Mouse (Mus musculus) mesoderm, embryonic 11.5 days (tissue): Measurements from ENCODE around the gene Cdh1.

ENCODE experiments used
- DNase-seq: peaks from one replicate; pipeline ENCODE4 v3.0.0-alpha.2; 2012; ENCODE audit warnings: low read depth, low spot score

The Cdh1 gene

GRCm38 (mm10) chr8:106651994-106652393 lies 48.8 kb downstream of the Cdh1 start:
- DNase-seq = no peak

DNA sequence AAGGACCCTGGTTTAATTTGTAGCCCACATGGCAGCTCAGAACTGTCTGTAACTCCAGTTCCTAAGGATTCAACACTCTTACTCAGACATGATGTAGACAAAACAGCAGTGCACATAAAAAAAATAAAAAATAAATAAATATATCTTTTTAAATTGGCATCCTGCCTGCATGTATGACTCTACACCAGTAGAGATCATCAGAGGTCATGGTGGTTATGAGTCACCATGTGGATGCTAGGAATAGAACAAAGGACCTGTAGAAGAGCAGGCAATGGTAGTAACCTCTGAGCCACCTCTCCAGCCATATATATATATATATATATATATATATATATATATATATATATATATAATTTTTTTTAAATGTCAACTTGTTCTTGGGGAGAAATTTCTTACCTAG lies 52.9 kb downstream of the Cdh1 start:
- DNase-seq = no peak

- peak; percentile 48 for DNase-seq
These were observed 69.6 kb downstream of the Cdh1 start for GRCm38 (mm10) chr8:106672786-106673185.

GRCm38 (mm10) chr8:106674318-106674717 lies 71.2 kb downstream of the Cdh1 start:
- no peak for DNase-seq

GRCm38 (mm10) chr8:106674894-106675293 lies 71.7 kb downstream of the Cdh1 start:
- peak; percentile 13 for DNase-seq

GRCm38 (mm10) chr8:106682971-106683668 lies 80.0 kb downstream of the Cdh1 start, which contains the start of gene Tango6:
Gene Tango6, plus strand, starts transcription at chr8:106683068.
- DNase-seq = peak; percentile 91

DNA sequence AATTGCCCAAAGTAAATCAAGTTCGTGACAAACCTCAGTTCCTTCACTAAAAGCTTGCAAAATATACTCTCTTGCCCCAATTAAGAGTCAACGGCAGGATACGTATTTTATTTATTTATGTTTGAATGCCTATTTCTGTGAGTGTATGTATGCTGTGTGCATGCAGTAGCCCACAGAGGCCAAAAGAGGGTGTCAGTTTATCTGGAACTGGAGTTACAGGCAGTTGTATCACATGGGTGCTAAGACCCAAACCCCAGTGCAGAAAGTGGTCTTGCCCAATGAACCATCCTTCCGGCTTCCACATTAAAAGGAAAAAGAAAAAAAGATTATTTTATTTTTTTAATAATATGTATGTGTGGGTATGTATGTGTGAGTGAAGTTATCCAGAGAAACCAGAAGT lies 81.2 kb downstream of the Cdh1 start:
- no peak for DNase-seq

DNA sequence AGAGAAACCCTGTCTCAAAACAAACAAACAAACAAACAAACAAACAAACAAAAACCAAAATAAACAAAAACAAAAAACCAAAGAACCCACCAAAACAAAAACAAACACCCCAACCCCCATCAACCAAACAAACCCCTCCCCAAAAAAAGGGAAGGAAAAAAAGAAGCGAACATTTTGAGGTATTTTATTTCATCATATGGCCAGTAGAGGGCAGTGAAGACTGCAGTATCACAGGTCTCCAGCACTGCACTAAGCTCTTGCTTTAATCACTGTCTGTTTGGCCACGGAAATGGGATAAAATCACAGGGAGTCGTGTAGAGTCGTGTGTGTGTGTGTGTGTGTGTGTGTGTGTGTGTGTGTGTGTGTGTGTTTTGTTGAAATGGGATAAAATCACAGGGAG lies 84.3 kb downstream of the Cdh1 start:
- DNase-seq = peak; percentile 61

DNA sequence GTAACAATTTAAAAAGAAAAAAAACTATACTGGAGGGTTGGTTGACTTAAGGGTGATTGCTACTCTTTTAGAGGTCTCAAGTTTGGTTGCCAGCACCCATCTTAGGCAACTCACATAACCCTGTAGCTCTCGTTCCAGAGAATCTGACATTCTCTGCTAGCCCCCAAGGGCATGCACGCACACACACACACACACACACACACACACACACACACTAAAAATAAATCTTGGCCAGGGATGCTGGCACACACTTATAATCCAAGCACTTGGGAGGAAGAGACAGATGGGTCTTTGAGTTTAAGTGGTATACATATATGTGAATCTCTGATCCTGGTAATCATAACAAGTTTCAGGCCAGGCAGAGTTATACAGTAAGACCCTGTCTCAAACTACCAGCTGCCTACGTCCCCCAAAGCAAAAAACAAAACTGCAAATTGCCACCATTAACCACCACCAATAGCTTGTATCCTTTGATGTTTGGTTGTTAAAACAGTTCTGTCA lies 94.6 kb downstream of the Cdh1 start:
- DNase-seq = no peak

DNA sequence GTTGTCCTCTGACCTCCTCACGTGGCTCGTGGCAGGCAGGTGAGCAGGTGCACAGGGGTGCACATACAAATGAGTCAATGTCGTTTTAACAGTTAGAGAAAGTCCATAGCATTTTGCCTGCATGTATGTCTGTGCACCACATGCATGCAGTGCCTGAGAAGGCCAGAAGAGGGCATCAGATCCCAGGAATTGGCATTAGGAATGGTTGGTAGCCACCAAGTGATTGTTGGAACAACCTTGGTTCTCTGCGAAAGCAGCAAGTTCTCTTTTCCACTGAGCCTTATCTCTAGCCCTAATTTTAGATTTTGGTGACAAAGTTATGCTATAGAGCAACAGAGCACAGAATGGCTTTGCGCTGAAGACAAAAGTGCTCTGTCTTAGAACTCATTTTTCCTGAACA lies 96.4 kb downstream of the Cdh1 start:
- peak; percentile 62 for DNase-seq

- no peak for DNase-seq
These were observed 97.0 kb downstream of the Cdh1 start for GRCm38 (mm10) chr8:106700131-106700530.

DNA sequence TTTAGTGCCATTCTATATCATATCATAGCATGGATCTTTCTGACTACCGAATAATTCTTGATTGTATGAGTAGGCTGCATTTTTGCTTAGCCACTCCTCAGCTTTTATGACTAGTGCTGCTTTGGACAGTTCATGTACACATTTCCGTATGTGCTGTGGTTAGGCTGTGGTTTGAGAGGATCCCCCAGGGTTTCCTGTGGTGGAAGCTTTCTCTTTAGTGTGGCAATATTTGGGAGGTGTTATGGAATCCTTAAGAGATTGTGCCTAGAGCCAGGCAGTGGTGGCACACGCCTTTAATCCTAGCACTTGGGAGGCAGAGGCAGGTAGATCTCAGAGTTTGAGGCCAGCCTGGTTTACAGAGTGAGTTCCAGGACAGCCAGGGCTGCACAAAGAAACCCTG lies 98.2 kb downstream of the Cdh1 start:
- no peak for DNase-seq

- DNase-seq = no peak
These were observed 101.2 kb downstream of the Cdh1 start for GRCm38 (mm10) chr8:106704199-106704900.

- DNase-seq = peak; percentile 31
These were observed 101.8 kb downstream of the Cdh1 start for GRCm38 (mm10) chr8:106704901-106705321.

DNA sequence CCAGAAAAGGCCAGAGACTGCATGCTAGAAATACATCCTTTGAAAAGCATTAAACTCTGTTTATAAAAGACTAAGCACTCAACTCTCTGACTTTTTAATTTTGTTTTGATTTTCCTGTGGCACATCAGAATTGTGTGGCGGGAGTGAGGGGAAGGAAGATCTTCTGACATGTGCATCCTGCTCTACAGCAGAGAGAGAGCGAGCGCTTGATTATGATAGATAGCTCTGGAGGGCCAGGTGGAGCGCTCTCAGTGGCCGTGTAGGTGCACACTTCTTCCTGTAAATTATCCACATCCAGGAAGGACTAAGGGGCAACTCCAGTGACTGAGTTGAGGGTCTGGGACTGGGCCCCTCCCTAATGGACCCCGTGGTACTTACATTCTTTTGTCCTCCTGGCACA lies 103.0 kb downstream of the Cdh1 start:
- DNase-seq = no peak

GRCm38 (mm10) chr8:106710002-106710401 lies 106.9 kb downstream of the Cdh1 start:
- DNase-seq = no peak

DNA sequence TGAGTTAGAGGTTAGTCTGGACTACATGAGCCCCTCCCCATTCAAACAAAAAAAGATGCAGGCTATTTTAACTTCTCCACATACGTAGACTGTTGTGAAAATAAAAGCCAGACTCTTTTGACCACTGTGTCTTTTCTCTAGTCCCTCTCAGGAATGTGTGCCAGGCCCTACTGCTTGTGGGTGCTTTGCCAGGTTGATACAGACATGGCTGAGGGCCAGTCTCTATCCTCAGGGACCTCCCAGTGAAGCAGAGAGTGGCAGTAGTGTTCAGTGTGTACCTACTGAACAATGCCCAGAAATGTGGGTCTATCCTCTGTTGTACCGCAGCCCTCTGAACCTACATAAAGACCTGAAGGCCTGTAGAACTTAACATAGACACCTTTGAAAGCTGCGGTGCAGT lies 109.3 kb downstream of the Cdh1 start:
- no peak for DNase-seq

DNA sequence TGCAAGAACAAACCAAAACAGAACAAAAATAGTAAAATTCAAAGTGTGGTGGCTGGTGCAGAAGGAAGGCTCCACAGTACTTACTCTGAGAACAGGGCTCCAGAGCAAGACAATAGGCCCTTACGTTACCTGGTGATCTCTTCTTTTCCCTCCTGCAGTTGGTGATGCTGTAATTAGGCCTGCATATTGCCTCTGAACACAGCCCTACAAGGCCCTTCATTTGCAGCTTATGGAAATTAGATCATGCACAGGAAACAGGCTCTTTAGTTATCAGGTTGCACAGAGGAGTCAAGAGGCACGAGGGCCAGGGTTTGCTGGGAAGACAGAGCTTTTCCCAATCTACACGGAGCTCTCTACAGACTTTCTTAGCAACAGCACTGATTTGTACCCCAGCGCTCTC lies 111.1 kb downstream of the Cdh1 start:
- no peak for DNase-seq

GRCm38 (mm10) chr8:106718091-106718500 lies 114.9 kb downstream of the Cdh1 start:
- peak; percentile 72 for DNase-seq
